Mouse (Mus musculus): ENCODE results near the gene Snap91. TPM values are rescaled to one million over a fixed set of nuclear protein-coding genes. Genes with fewer than 3 reads are reported as not detected.

Gene Snap91
- polyA plus RNA-seq, 1 experiment: 0.05 TPM

Other genes starting within 250 kb of the Snap91 start
- 99.1 and 207 TPM in 2 replicates for gene Me1, start 184.7 kb downstream of the Snap91 start, polyA plus RNA-seq (2012; rRNA removed)
- gene Prss35, start 137.0 kb downstream of the Snap91 start, polyA plus RNA-seq (2012; rRNA removed): 0.08 and 0.19 TPM in 2 replicates
- not detected in 2 replicates for gene Ripply2, start 134.9 kb upstream of the Snap91 start, polyA plus RNA-seq (2012; rRNA removed)
- gene Cyb5r4, start 141.4 kb upstream of the Snap91 start, polyA plus RNA-seq (2012; rRNA removed): 7.8 and 11.6 TPM in 2 replicates